Mouse (Mus musculus) lung, postnatal 0 days (tissue): Measurements from ENCODE around the gene Pde1a. TPM values are rescaled to one million over a fixed set of nuclear protein-coding genes. Genes with fewer than 3 reads are reported as not detected.

Experiments
- ATAC-seq: fragments of 200-750 bp; cut with Nextera tagmentation; 2 replicates; pipeline ENCODE4 v1.8.0; 2017; ENCODE audit warnings: moderate library complexity
- DNase-seq: peaks from one replicate; pipeline ENCODE4 v3.0.0-alpha.2; 2016; ENCODE audit warnings: low spot score
- H3K27ac ChIP-seq: fragments of 300-500 bp; sonication (generic); 2 replicates; pipeline ENCODE4 v1.5.1; 2014; ENCODE audit warnings: antibody characterized with exemption, mild to moderate bottlenecking, low read length, mixed read lengths
- H3K27me3 ChIP-seq: fragments of 300-500 bp; sonication (generic); replicated peaks from 2 replicates; pipeline ENCODE4 v1.6.1; 2014; ENCODE audit warnings: low read length, mixed read lengths; ENCODE audit not compliant: insufficient read depth
- H3K36me3 ChIP-seq: fragments of 300-500 bp; sonication (generic); 2 replicates; pipeline ENCODE4 v1.6.1; 2014; ENCODE audit warnings: low read length, mixed read lengths; ENCODE audit not compliant: insufficient read depth
- H3K4me1 ChIP-seq: fragments of 300-500 bp; sonication (generic); 2 replicates; pipeline ENCODE4 v1.6.1; 2014; ENCODE audit warnings: antibody characterized with exemption, low read depth, low read length, mixed read lengths; ENCODE audit not compliant: insufficient read depth
- H3K4me2 ChIP-seq: fragments of 300-500 bp; sonication (generic); replicated peaks from 2 replicates; pipeline ENCODE4 v1.6.1; 2014; ENCODE audit warnings: low read depth, mild to moderate bottlenecking, low read length, moderate library complexity, mixed read lengths
- H3K4me3 ChIP-seq: fragments of 300-500 bp; sonication (generic); 2 replicates; pipeline ENCODE4 v1.5.1; 2014; ENCODE audit warnings: low read depth, low read length
- H3K9ac ChIP-seq: fragments of 300-500 bp; sonication (generic); replicated peaks from 2 replicates; pipeline ENCODE4 v1.6.1; 2014; ENCODE audit warnings: low read depth, mild to moderate bottlenecking
- H3K9me3 ChIP-seq: fragments of 300-500 bp; sonication (generic); 2 replicates; pipeline ENCODE4 v1.6.1; 2016; ENCODE audit warnings: low read length, mixed read lengths
- CTCF ChIP-seq: IDR thresholded peaks from 2 replicates; pipeline ENCODE4 v1.5.1; 2016; ENCODE audit warnings: antibody characterized with exemption, mild to moderate bottlenecking
- EP300 ChIP-seq: IDR thresholded peaks from 2 replicates; pipeline ENCODE4 v1.6.1; 2016; ENCODE audit warnings: antibody characterized with exemption, mild to moderate bottlenecking, control low read depth
- WGBS: fragments of 180-500 bp; shearing (Covaris S2); extraction: QIAGEN DNeasy Blood & Tissue Kit; methylation state at CpG from one replicate; pipeline ENCODE4 v1.1.7; 2014; 5-methylcytosine and 5-hydroxymethylcytosine counted together
- polyA plus RNA-seq: library from polyadenylated mRNA; unstranded; fragments of >200 nt; fragmentation: Nextera tagmentation; extraction: Ambion mirVana; gene quantifications from 2 replicates; pipeline ENCODE4 v1.2.1, GENCODE M21; 2015

The Pde1a gene
- polyA plus RNA-seq, result 11.6 and 13.5 TPM in 2 replicates

- no peak for ATAC-seq
- no peak within 1 kb of the TSS for H3K27ac ChIP-seq
- H3K4me2 ChIP-seq, result no peak within 1 kb of the TSS; the same call in 1 of the 2 replicates
- H3K27me3 ChIP-seq, result no peaks in the 10 kb centered on the region
- peak; percentile 4 for DNase-seq
- no peak within 1 kb of the TSS for H3K9ac ChIP-seq
- no peaks in the 10 kb centered on the region for H3K9me3 ChIP-seq
- TF ChIP-seq EP300 (no peak), CTCF (no peak)
- H3K4me1 ChIP-seq, result no peaks in the 10 kb centered on the region
- no peak within 1 kb of the TSS for H3K4me3 ChIP-seq
- H3K36me3 ChIP-seq, result no peaks in the 10 kb centered on the region
- WGBS, result 8% methylated on average over 21 of the region's 21 CpGs
These were observed at the start of gene Pde1a for GRCm38 (mm10) chr2:80128861-80129698. Gene Pde1a (minus strand): TSS chr2:80129458.

DNA sequence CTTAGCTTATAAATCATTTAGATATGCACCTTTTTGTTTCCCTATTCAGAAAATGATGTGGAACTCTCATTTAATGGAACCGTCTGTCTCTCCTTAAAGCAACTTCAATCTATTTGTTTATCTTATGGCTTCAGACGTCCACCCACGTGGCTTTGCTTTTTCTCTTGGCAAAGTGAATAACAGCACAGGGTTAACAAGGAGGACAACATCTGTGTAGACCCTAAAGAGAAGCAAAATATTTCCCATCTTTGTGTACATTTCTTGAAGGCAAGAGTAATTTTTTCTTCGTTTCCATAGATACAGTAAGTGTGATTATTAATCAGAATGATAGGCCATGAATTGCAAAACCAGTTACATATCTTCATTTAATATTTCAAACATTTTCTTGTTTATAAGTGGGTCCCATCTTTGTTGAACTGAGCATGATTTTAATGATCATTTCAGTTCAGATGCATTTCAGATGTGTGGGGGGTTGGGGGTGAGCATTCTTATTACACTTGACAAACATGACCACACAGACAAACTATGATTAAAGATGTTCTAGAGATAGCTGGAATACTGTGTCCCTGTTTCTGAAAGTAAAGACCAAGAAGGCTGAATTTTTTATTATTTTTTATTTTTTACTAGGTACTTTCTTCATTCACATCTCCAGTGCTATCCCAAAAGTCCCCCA is 49.5 kb upstream of the Pde1a start:
- DNase-seq (no peak), ATAC-seq (no peak)
- Histone ChIP-seq H3K4me1 (no peaks in the 10 kb centered on the region), H3K27me3 (no peaks in the 10 kb centered on the region), H3K27ac (no peak overlapping the region), H3K36me3 (no peaks in the 10 kb centered on the region), H3K9ac (no peak overlapping the region), H3K4me2 (no peak overlapping the region), H3K9me3 (no peaks in the 10 kb centered on the region), H3K4me3 (no peak overlapping the region)
- TF ChIP-seq CTCF (no peak), EP300 (no peak)
- 28% methylated on average over 4 of the region's 4 CpGs for WGBS

- H3K4me3 ChIP-seq, result no peak overlapping the region
- 29% methylated on average over 3 of the region's 3 CpGs for WGBS
These were observed 48.9 kb upstream of the Pde1a start for GRCm38 (mm10) chr2:80178154-80178553.

DNA sequence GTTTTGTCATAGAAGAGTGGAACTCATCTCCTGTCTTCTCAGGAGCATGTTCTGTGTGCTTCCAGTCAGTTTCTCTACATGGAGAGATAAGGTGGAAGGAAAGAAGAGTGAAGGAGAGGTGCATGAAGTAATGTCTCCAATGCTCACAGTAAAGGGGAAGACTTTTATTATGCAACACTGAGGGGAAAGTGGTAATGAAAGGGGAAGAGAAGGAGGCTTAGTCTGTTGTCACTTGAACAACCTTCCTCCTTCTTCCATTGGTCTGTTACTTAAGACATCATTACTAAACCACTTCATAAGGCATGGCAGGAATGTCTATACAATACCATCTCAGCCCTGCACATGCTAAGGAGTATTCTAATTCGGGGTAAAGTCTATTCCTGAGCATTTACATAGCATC is 38.8 kb upstream of the Pde1a start:
- H3K9ac ChIP-seq, result no peak overlapping the region
- H3K36me3 ChIP-seq, result no peaks in the 10 kb centered on the region
- 77% methylated on average over 1 of the region's 1 CpGs for WGBS
- TF ChIP-seq EP300, result no peak
- TF ChIP-seq CTCF, result no peak
- DNase-seq, result no peak
- no peaks in the 10 kb centered on the region for H3K9me3 ChIP-seq
- no peak for ATAC-seq
- no peak overlapping the region for H3K27ac ChIP-seq
- H3K4me2 ChIP-seq, result no peak overlapping the region
- no peaks in the 10 kb centered on the region for H3K27me3 ChIP-seq
- no peak overlapping the region for H3K4me3 ChIP-seq
- H3K4me1 ChIP-seq, result no peaks in the 10 kb centered on the region

More at GRCm38 (mm10) chr2:80178154-80178553, 48.9 kb upstream of the Pde1a start:
- Histone ChIP-seq H3K9me3 (no peaks in the 10 kb centered on the region), H3K9ac (no peak overlapping the region), H3K36me3 (no peaks in the 10 kb centered on the region), H3K27me3 (no peaks in the 10 kb centered on the region), H3K27ac (no peak overlapping the region), H3K4me2 (no peak overlapping the region), H3K4me1 (no peaks in the 10 kb centered on the region)
- DNase-seq, result peak; percentile 11
- ATAC-seq, result no peak
- TF ChIP-seq CTCF (no peak), EP300 (no peak)

- no peaks in the 10 kb centered on the region for H3K9me3 ChIP-seq
- H3K36me3 ChIP-seq, result no peaks in the 10 kb centered on the region
- no peak overlapping the region for H3K4me3 ChIP-seq
- 68% methylated on average over 2 of the region's 2 CpGs for WGBS
- H3K27me3 ChIP-seq, result no peaks in the 10 kb centered on the region
- no peak overlapping the region for H3K27ac ChIP-seq
- no peak overlapping the region for H3K9ac ChIP-seq
- no peaks in the 10 kb centered on the region for H3K4me1 ChIP-seq
- TF ChIP-seq EP300, result no peak
- TF ChIP-seq CTCF, result no peak
- H3K4me2 ChIP-seq, result no peak overlapping the region
- peak; percentile 40; the same call in 1 of the 2 replicates for ATAC-seq
- peak; percentile 75 for DNase-seq
These were observed 29.5 kb upstream of the Pde1a start for GRCm38 (mm10) chr2:80158784-80159183.

DNA sequence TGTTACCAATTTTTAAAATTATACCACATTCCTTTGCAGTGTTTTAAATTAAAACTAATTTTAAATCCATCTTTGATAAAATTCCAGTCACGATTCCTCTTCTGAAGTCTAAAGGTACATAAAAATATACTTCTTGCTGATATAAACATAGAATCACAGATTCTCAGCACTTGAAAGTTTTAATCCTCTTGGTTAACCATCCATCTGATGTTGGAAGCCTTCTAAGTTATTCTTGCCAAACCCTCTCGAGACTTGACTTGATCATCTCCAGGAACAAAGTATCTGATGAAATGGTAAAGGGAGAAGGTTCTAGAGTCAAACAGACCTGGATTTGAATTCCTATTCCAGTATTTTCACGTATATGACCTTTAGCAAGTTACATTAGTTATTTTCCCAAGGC is 28.9 kb upstream of the Pde1a start:
- no peak overlapping the region for H3K27ac ChIP-seq
- no peaks in the 10 kb centered on the region for H3K27me3 ChIP-seq
- WGBS, result 77% methylated on average over 3 of the region's 3 CpGs
- H3K9ac ChIP-seq, result no peak overlapping the region
- no peaks in the 10 kb centered on the region for H3K36me3 ChIP-seq
- H3K9me3 ChIP-seq, result no peaks in the 10 kb centered on the region
- no peaks in the 10 kb centered on the region for H3K4me1 ChIP-seq
- no peak overlapping the region for H3K4me2 ChIP-seq
- H3K4me3 ChIP-seq, result no peak overlapping the region
- TF ChIP-seq EP300 (no peak), CTCF (no peak)
- DNase-seq (no peak), ATAC-seq (no peak)
